Mouse (Mus musculus) brain, embryonic 14.5 days (tissue): ENCODE data around the gene Erp29.

Source experiments
- CTCF ChIP-seq: fragments of 200-500 bp; IDR thresholded peaks from 2 replicates; pipeline ENCODE4 v1.5.1; 2012; ENCODE audit warnings: inconsistent platforms, mild to moderate bottlenecking, moderate library complexity, borderline replicate concordance; ENCODE audit not compliant: insufficient read depth, insufficient read length; ENCODE audit errors: extremely low read depth
- POLR2A ChIP-seq: fragments of 200-500 bp; IDR thresholded peaks from 2 replicates; pipeline ENCODE4 v1.6.1; 2012; ENCODE audit warnings: mild to moderate bottlenecking, inconsistent platforms, borderline replicate concordance; ENCODE audit not compliant: poor library complexity, insufficient read depth, insufficient read length, severe bottlenecking; ENCODE audit errors: extremely low read depth

DNA sequence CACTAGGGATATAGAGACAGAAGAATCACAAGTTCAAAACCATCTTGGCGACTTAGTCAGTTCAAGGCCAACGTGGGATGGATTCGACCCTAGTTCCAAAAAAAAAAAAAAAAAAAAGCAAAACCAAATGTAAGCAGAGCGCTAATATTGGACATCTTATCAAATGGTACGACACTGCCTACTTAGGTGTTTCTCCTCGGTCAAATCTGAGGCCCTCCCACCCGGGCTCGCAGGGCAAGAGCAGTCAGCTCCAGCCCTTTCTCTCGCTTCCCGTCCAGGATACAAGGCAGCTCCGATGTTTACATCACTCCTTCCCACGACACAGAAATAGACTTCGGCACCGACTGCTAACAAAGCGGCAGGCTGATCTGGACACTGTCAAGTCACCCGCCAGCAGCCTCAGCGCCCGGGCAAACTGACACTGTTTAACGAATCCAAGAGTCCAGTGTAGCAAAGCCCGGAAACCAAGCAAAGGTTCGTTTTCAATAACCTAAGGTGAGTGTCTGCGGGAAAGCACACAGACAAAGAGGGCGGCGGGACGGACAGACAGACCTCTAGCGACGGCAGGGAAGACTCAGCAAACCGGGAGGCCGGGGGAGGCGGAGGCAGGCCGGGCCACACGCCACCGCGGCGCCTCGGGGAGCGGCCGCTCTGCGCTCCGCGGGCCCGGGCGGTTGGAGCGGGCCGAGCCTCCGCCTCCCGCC lies 67.4 kb downstream of the Erp29 start:
- TF ChIP-seq CTCF (no peak), POLR2A (no peak)
